Mouse (Mus musculus): ENCODE data around the gene Rasl10a.
A peak's percentile ranks its signal among the peaks of the same experiment; 100 is the strongest.

DNA sequence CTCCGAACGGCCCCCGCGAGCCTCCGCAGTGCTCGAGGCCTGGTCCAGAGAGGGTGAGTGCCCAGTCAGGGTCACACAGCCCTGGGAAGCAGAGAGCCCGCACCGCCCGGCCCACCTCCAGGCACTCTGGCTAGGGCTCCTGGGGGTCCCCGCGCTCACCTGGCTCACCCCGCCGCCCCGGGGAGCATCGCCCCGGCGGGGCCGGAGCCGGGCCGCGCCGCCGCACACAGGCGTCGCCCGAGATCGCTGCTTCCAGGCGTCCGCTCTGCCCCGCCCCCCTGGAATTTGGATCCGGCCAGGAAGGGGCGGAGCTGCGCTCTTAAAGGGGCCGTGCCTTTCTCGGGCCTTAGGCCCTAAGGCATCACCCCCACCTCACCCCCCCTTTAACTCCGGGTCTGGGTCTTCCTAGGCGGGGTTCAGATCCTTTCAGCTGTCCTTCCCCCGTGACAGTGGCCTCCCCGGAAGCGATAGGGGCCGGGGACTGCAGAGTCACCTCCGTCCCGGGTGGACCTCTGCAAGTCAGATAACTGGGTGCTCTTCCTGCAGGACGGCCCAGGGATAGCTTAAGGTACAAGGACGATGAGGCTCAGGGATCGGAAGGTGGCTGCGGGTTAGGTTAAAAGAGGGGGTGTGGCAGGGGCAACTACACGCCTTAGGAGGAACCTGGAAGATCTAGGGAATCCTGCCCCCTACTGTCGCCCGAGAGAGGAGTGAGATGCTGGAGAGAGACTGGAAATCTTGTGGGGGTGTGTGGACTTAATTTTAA, 7.3 kb downstream of the Rasl10a start, which contains the start of gene Gas2l1:
- TF ChIP-seq POLR2A (IDR thresholded peaks at IDR 0.05; ENCODE audit: control insufficient read depth, low read depth, low read length) (peak; percentile 32), CTCF (IDR thresholded peaks at IDR 0.05; ENCODE audit: control insufficient read depth, insufficient read depth, insufficient replicate concordance, low read depth, low read length) (peak; percentile 38)
